Mouse (Mus musculus) ES-E14 (cell line): ENCODE data around the gene Gng4.
"Not testable (repeated sequence)": the region's sequence is repeated elsewhere in the genome, so short reads cannot be mapped to it uniquely, and the experiment has no call there.

Source experiments
- CHD2 ChIP-seq: IDR thresholded peaks from 2 replicates; pipeline ENCODE4 v1.6.1; 2014; ENCODE audit warnings: mild to moderate bottlenecking, low read depth, low read length, inconsistent platforms
- HCFC1 ChIP-seq: IDR thresholded peaks from 2 replicates; pipeline ENCODE4 v1.6.1; 2012; ENCODE audit warnings: low read length, inconsistent platforms, borderline replicate concordance; ENCODE audit not compliant: insufficient read depth
- MAFK ChIP-seq: IDR thresholded peaks from 2 replicates; pipeline ENCODE4 v1.6.1; 2014; ENCODE audit warnings: mild to moderate bottlenecking, low read depth, low read length, inconsistent platforms; ENCODE audit not compliant: insufficient read depth

- TF ChIP-seq CHD2, MAFK, HCFC1: not testable (repeated sequence)
Observed at GRCm38 (mm10) chr13:13797816-13798215, 14.0 kb downstream of the Gng4 start.
